Mouse (Mus musculus): Measurements from ENCODE around the gene Borcs8.

- TF ChIP-seq POLR2A (IDR thresholded peaks at IDR 0.05; ENCODE audit: borderline replicate concordance, low read depth, low read length) (no peak), CTCF (IDR thresholded peaks at IDR 0.05; ENCODE audit: low read depth, low read length) (no peak)
Observed at GRCm38 (mm10) chr8:70129309-70129952, 9.9 kb upstream of the Borcs8 start.

Measured in bone marrow macrophage, adult 2 months (primary cell).